ENCODE assay signal across 34 mouse cellular contexts in genomic region chr9:110753773-110754172, GRCm38 (mm10). TPM values are rescaled to one million over a fixed set of nuclear protein-coding genes. Genes with fewer than 3 reads are reported as not detected.
DNase-seq lines count a peak whose midpoint lies in the region; ATAC-seq lines count a peak whose summit lies in the region.
"Had no signal": no experiment of that assay in that cellular context is flagged by ENCODE, and none has a peak within 500 bp of the region (broad histone marks: within the 10 kb centered on the region; RNA-seq: fewer than 3 reads in every experiment).

No protein-coding gene starts in this region.

- no peak overlapping the region for H3K9ac ChIP-seq in midbrain, embryonic 15.5 days
- H3K9ac ChIP-seq: embryonic facial prominence, embryonic 12.5 days; embryonic facial prominence, embryonic 15.5 days; forebrain, postnatal 0 days; heart, embryonic 13.5 days; hindbrain, embryonic 14.5 days had no signal

- H3K27me3 ChIP-seq in midbrain, embryonic 10.5 days (ENCODE audit: low read depth, poor library complexity, severe bottlenecking) = peaks cover 8% of the 10 kb centered on the region
- H3K27me3 ChIP-seq in midbrain, embryonic 15.5 days (replicated peaks) = no peaks in the 10 kb centered on the region
- H3K27me3 ChIP-seq: embryonic facial prominence, embryonic 12.5 days; heart, embryonic 13.5 days; Patski had no signal

- ATAC-seq in midbrain, embryonic 15.5 days (replicated peaks) = no peak
- ATAC-seq: forebrain, embryonic 14.5 days; forebrain, postnatal 0 days; hindbrain, postnatal 0 days; inflammation-experienced regulatory T-cells, adult 6 months; intestine, embryonic 16.5 days; Patski had no signal

- H3K4me2 ChIP-seq in midbrain, embryonic 15.5 days = no peak overlapping the region
- H3K4me2 ChIP-seq: embryonic facial prominence, embryonic 12.5 days; embryonic facial prominence, embryonic 15.5 days; heart, embryonic 13.5 days; hindbrain, embryonic 14.5 days had no signal

- peak overlapping the region; percentile 35; the same call in 1 of the 2 replicates for H3K27ac ChIP-seq in midbrain, embryonic 10.5 days (replicated peaks)
- H3K27ac ChIP-seq in midbrain, embryonic 15.5 days = no peak overlapping the region
- H3K27ac ChIP-seq: embryonic facial prominence, embryonic 12.5 days; embryonic facial prominence, embryonic 15.5 days; gastrocnemius, adult 2 months; heart, embryonic 13.5 days; hindbrain, embryonic 14.5 days; hindbrain, postnatal 0 days had no signal

- DNase-seq in heart, adult 18-20 months = peak; percentile 39 to 63
- no peak for DNase-seq in heart, postnatal 25 days (ENCODE audit: low spot score)
- DNase-seq in kidney, adult 18-20 months = peak; percentile 7
- DNase-seq in kidney, adult 11 months = no peak
- DNase-seq in midbrain, embryonic 10.5 days (ENCODE audit: low spot score) = no peak
- DNase-seq: adrenal gland, postnatal 10 days; adrenal gland, postnatal 36 days; B cell, adult 2 months; cerebellum, adult 18-20 months; cerebellum, adult 9-10 months; cerebellum, postnatal 14 days; forebrain, postnatal 0 days; gastrocnemius, adult 2 months; gastrocnemius, postnatal 14 days; heart, postnatal 4 days had no signal

- intact Hi-C loops in heart, postnatal 25 days (cut with DNase I) = no loop called here

- no peak overlapping the region for H3K4me3 ChIP-seq in midbrain, embryonic 10.5 days
- H3K4me3 ChIP-seq in midbrain, embryonic 15.5 days = no peak overlapping the region
- H3K4me3 ChIP-seq: embryonic facial prominence, embryonic 12.5 days; embryonic facial prominence, embryonic 15.5 days; gastrocnemius, adult 2 months; heart, embryonic 13.5 days had no signal

- peaks cover 42% of the 10 kb centered on the region for H3K4me1 ChIP-seq in midbrain, embryonic 10.5 days
- H3K4me1 ChIP-seq in midbrain, embryonic 15.5 days = no peaks in the 10 kb centered on the region

- 74% methylated on average over 4 of the region's 4 CpGs for WGBS in midbrain, embryonic 10.5 days
- WGBS in midbrain, embryonic 15.5 days = 80% methylated on average over 4 of the region's 4 CpGs

- no peaks in the 10 kb centered on the region for H3K36me3 ChIP-seq in midbrain, embryonic 10.5 days
- H3K36me3 ChIP-seq in midbrain, embryonic 15.5 days (replicated peaks) = no peaks in the 10 kb centered on the region
- H3K36me3 ChIP-seq: embryonic facial prominence, embryonic 12.5 days; embryonic facial prominence, embryonic 15.5 days; G1E; heart, embryonic 13.5 days had no signal

- no peaks in the 10 kb centered on the region for H3K9me3 ChIP-seq in midbrain, embryonic 10.5 days (replicated peaks)
- no peaks in the 10 kb centered on the region for H3K9me3 ChIP-seq in midbrain, embryonic 15.5 days
- H3K9me3 ChIP-seq: embryonic facial prominence, embryonic 12.5 days; embryonic facial prominence, embryonic 15.5 days; G1E; heart, embryonic 13.5 days had no signal

RNA-seq across cellular contexts. Expression of gene Pth1r, which starts 6.8 kb away (rescaled TPM):
- 1 to 10 TPM; 4.6 to 6.3 TPM for total RNA-seq in heart, adult 18-20 months (2021)
- total RNA-seq in heart, postnatal 25 days (2021) = 1 to 10 TPM; 7.6 to 7.9 TPM
- polyA plus RNA-seq in midbrain, embryonic 10.5 days (2016; fragmentation: Nextera tagmentation; extraction: Ambion mirVana) = 30.9 and 33.9 TPM in 2 replicates
- 8.7 and 9.2 TPM in 2 replicates for polyA plus RNA-seq in midbrain, embryonic 15.5 days (2015; fragmentation: Nextera tagmentation; extraction: Ambion mirVana)
- total RNA-seq: G1E had no signal
- polyA plus RNA-seq: inflammation-experienced regulatory T-cells, adult 6 months had no signal

RNA-seq across cellular contexts. Expression of gene Myl3, which starts 12.1 kb away (rescaled TPM):
- total RNA-seq in heart, adult 18-20 months (2021) = over 10,000 TPM; 10,039 to 12,689 TPM
- total RNA-seq in heart, postnatal 25 days (2021) = over 10,000 TPM; 11,742 to 12,072 TPM
- 0.36 and 0.51 TPM in 2 replicates for polyA plus RNA-seq in midbrain, embryonic 10.5 days (2016; fragmentation: Nextera tagmentation; extraction: Ambion mirVana)
- 0.56 and 2.0 TPM in 2 replicates for polyA plus RNA-seq in midbrain, embryonic 15.5 days (2015; fragmentation: Nextera tagmentation; extraction: Ambion mirVana)
- total RNA-seq: CH12.LX; G1E; hindbrain, postnatal 0 days had no signal
- polyA plus RNA-seq: forebrain, embryonic 11.5 days; G1E; inflammation-experienced regulatory T-cells, adult 6 months had no signal

RNA-seq across cellular contexts. Expression of gene Prss42, which starts 44.2 kb away (rescaled TPM):
- total RNA-seq in heart, adult 18-20 months (2021) = not detected
- not detected for total RNA-seq in heart, postnatal 25 days (2021)
- not detected in 2 replicates for polyA plus RNA-seq in midbrain, embryonic 10.5 days (2016; fragmentation: Nextera tagmentation; extraction: Ambion mirVana)
- polyA plus RNA-seq in midbrain, embryonic 15.5 days (2015; fragmentation: Nextera tagmentation; extraction: Ambion mirVana) = not detected in 2 replicates
- total RNA-seq: adrenal gland, adult 18-20 months; adrenal gland, postnatal 10 days; adrenal gland, postnatal 36 days; forebrain, postnatal 0 days; gastrocnemius, adult 2 months; gastrocnemius, postnatal 14 days; gastrocnemius, postnatal 4 days; heart, adult 8-10 months; heart, postnatal 4 days; hindbrain, postnatal 0 days had no signal
- polyA plus RNA-seq: embryonic facial prominence, embryonic 12.5 days; embryonic facial prominence, embryonic 15.5 days; forebrain, embryonic 11.5 days; forebrain, embryonic 14.5 days; forebrain, postnatal 0 days; frontal cortex, adult 2 months; heart, embryonic 13.5 days; heart, embryonic 16.5 days; hindbrain, embryonic 11.5 days; hindbrain, embryonic 14.5 days; hindbrain, postnatal 0 days; inflammation-experienced regulatory T-cells, adult 6 months; intestine, embryonic 16.5 days; Patski had no signal

Comparison
In these comparisons a context has a peak if more than half of its experiments do, and no peak if none do; other contexts are left out.
1. DNase-seq: peak in heart, adult 18-20 months (2 of 2) and kidney, adult 18-20 months (single experiment); none in heart, postnatal 25 days (single experiment), kidney, adult 11 months (single experiment) and midbrain, embryonic 10.5 days (single experiment).